Mouse (Mus musculus) G1E-ER4 (cell line): Measurements from ENCODE around the gene Hoxd3. TPM values are rescaled to one million over a fixed set of nuclear protein-coding genes. Genes with fewer than 3 reads are reported as not detected.

Source experiments
- GATA1 ChIP-seq: IDR thresholded peaks from one replicate; pipeline ENCODE4 v1.8.0; 2012; ENCODE audit warnings: low read length, inconsistent platforms
- polyA plus RNA-seq: library from polyadenylated mRNA; stranded (reverse); fragments of >175 nt; gene quantifications from 2 replicates; pipeline ENCODE4 v1.2.3, GENCODE M21; 2012

Hoxd3 gene
- not detected in 2 replicates for polyA plus RNA-seq

- no peak for TF ChIP-seq GATA1
These were observed at the start of gene Hoxd3, which contains the start of gene Hoxd4 for GRCm38 (mm10) chr2:74711721-74712621. Gene Hoxd3, plus strand, starts transcription at chr2:74711927. Gene Hoxd4, plus strand, starts transcription at chr2:74711929.

- TF ChIP-seq GATA1: no peak
These were observed 48.3 kb upstream of the Hoxd3 start for GRCm38 (mm10) chr2:74663291-74663925.

GRCm38 (mm10) chr2:74666411-74666810, 45.3 kb upstream of the Hoxd3 start:
- no peak for TF ChIP-seq GATA1

- TF ChIP-seq GATA1: no peak
These were observed 44.4 kb upstream of the Hoxd3 start for GRCm38 (mm10) chr2:74667191-74667841.

GRCm38 (mm10) chr2:74667842-74668357, 43.8 kb upstream of the Hoxd3 start, which contains the start of gene Hoxd13:
Gene Hoxd13, plus strand, starts transcription at chr2:74668310.
- TF ChIP-seq GATA1: no peak

GRCm38 (mm10) chr2:74668370-74669229, 43.1 kb upstream of the Hoxd3 start:
- no peak for TF ChIP-seq GATA1

- no peak for TF ChIP-seq GATA1
These were observed 42.5 kb upstream of the Hoxd3 start for GRCm38 (mm10) chr2:74669230-74669578.

- no peak for TF ChIP-seq GATA1
These were observed 42.0 kb upstream of the Hoxd3 start for GRCm38 (mm10) chr2:74669650-74670235.

- no peak for TF ChIP-seq GATA1
These were observed 41.0 kb upstream of the Hoxd3 start for GRCm38 (mm10) chr2:74670632-74671188.

GRCm38 (mm10) chr2:74671847-74672246, 39.9 kb upstream of the Hoxd3 start:
- no peak for TF ChIP-seq GATA1

GRCm38 (mm10) chr2:74672481-74673362, 39.0 kb upstream of the Hoxd3 start:
- no peak for TF ChIP-seq GATA1

- TF ChIP-seq GATA1: no peak
These were observed 37.8 kb upstream of the Hoxd3 start for GRCm38 (mm10) chr2:74673835-74674425.
